Mouse (Mus musculus) left cerebral cortex, adult 2 months (tissue): ENCODE results near the gene Foxn3. TPM values are rescaled to one million over a fixed set of nuclear protein-coding genes. Genes with fewer than 3 reads are reported as not detected.
A peak's percentile ranks its signal among the peaks of the same experiment; 100 is the strongest.

ENCODE experiments used
- DNase-seq, 2 experiments: peaks; one replicate each; pipeline ENCODE4 v3.0.0; 2021 to 2022; ENCODE audit warnings: low spot score in 2 of 2, mixed read lengths in 1 of 2; ENCODE audit errors: extremely low spot score in 1 of 2
- H3K27ac ChIP-seq: fragments of 200-600 bp; 2 replicates; pipeline ENCODE4 v1.8.1; 2022
- H3K4me3 ChIP-seq: fragments of 200-600 bp; 2 replicates; pipeline ENCODE4 v1.8.1; 2022
- CTCF ChIP-seq: fragments of 200-600 bp; IDR thresholded peaks from 2 replicates; pipeline ENCODE4 v1.8.1; 2022; ENCODE audit warnings: antibody characterized with exemption, mild to moderate bottlenecking, moderate library complexity
- intact Hi-C: fragments of 180-260 bp; cut with DNase I; formaldehyde crosslinking; loops from one replicate; pipeline ENCODE4 v1.15.1; 2025
- total RNA-seq, 2 experiments: library from RNA; stranded (reverse); gene quantifications; 2 replicates each; pipeline ENCODE4 v1.2.3; 2021

Foxn3 gene
- total RNA-seq, 2 experiments from 2014 or later: 52.4 to 57.4 TPM

DNA sequence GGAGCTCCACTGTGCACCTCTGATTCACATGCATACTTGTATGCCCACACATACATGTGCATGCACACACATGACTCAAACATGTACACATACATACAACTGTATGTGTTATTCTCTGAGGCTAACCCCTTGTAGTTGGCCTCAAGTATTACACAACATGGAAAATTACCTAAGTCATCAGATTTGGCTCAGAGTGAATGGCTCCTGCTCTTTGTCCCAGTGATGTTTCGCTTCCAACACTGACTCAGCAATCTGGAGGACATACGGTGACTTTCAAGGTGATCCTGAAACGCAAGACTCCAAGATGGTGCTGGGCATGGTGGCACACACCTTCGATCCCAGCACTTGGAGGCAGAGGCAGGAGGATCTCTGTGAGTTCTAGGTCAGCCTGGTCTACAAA is 375.7 kb downstream of the Foxn3 start:
- no peak for TF ChIP-seq CTCF
- intact Hi-C loops: no loop called here
- H3K4me3 ChIP-seq: no peak overlapping the region
- DNase-seq: no peak
- no peak overlapping the region for H3K27ac ChIP-seq

DNA sequence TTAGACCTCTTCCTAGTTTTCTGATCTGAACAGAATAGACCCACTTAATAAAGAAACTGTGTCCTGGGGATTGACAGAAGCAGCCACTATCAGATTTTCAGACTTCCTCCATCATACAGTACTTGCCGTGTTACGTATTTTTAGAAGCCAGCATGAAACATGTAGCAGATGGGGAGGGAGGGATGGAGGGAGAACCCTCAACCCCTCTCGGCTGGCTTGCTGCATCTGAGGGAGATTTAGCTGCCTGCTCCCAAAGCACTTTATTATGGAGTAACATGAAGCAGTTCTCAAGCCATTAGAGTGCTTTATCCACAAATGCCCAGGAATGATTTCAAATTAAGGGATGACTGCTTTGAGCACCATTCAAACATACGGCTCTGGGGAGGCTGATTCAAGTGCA is 377.1 kb downstream of the Foxn3 start:
- DNase-seq: no peak
- H3K4me3 ChIP-seq: no peak overlapping the region
- H3K27ac ChIP-seq: no peak overlapping the region
- intact Hi-C loops: no loop called here
- no peak for TF ChIP-seq CTCF

DNA sequence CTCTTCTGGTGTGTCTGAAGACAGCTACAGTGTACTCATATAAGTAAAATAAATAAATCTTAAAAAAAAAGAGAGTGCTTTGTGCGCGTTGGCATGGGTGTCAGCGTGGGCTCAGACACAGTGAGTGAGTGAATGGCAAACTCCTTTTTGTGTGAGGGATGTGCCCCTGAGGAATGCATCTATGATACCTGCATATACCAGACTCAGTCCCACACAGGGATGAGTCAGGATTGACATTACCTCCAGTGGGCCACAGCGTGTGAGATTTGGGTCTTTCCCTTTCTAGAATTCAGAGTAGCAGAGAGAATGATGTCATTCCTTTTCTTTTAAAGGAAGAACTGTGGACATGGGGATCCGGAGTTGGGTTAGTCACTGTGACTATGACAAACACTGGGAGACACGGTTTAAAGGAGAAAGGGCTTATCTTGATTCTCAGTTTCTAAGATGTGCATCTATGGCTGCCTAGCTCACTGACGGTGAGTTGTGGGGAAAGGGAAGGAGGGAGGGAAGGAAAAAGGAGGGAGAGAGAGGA is 380.1 kb downstream of the Foxn3 start:
- Histone ChIP-seq H3K27ac (no peak overlapping the region), H3K4me3 (no peak overlapping the region)
- DNase-seq: peak in 1 of 2 experiments; percentile 26
- intact Hi-C loops: loop anchor here (5.0 kb wide), 1 partner anchor 61 kb away; no protein-coding TSS in a partner anchor
- TF ChIP-seq CTCF: peak; percentile 3

DNA sequence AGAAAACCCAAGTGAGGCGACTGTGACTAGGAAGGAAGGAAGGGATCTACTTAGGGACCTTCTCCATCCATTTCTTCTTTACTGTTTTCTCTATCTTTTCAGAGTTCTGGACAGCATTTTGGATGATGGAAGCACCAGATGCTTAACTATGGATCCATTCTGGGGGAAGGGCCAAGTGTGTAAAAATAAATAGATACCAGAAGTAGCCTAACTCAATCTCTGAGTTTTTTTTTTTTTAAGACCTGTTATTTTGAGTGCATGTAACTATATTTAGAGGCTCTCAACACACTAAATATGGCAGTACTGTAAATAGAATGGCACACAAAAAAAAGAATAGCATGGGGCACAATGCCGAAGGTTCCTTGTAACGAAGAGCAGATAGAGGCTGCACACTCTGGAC is 381.0 kb downstream of the Foxn3 start:
- no peak overlapping the region for H3K27ac ChIP-seq
- no peak for TF ChIP-seq CTCF
- intact Hi-C loops: loop anchor here (5.0 kb wide), 1 partner anchor 60 kb away; no protein-coding TSS in a partner anchor
- no peak overlapping the region for H3K4me3 ChIP-seq
- no peak for DNase-seq

DNA sequence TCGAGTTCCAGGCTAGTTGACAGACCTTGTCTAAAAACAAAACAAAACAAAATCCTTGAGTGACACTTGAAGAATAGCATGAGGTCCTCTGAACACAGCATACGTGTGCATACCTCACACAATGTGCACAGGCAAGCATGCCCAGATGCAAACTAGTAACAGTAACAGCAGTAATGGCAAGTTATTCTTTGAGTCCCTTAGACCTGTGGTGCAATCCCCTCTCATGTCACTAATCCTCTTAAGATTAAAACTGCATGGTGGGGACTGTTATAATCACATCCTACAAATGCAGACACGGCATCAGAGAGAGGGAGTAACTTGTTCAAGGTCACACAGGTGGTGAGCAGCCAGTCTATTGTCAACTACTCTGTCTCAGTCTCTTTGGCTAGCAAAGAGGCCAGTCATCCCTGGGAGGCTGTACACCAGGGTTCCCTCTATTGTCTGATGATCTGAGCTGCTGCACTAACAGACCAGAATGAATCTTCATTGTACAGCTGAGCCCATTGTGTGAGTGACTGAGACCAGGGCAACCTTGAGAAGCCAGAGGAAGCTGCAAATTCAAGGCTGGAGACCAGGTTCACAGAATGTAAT is 383.1 kb downstream of the Foxn3 start:
- intact Hi-C loops: loop anchor here (5.0 kb wide), 1 partner anchor 58 kb away; no protein-coding TSS in a partner anchor
- no peak for DNase-seq
- Histone ChIP-seq H3K4me3 (no peak overlapping the region), H3K27ac (no peak overlapping the region)
- TF ChIP-seq CTCF: no peak

DNA sequence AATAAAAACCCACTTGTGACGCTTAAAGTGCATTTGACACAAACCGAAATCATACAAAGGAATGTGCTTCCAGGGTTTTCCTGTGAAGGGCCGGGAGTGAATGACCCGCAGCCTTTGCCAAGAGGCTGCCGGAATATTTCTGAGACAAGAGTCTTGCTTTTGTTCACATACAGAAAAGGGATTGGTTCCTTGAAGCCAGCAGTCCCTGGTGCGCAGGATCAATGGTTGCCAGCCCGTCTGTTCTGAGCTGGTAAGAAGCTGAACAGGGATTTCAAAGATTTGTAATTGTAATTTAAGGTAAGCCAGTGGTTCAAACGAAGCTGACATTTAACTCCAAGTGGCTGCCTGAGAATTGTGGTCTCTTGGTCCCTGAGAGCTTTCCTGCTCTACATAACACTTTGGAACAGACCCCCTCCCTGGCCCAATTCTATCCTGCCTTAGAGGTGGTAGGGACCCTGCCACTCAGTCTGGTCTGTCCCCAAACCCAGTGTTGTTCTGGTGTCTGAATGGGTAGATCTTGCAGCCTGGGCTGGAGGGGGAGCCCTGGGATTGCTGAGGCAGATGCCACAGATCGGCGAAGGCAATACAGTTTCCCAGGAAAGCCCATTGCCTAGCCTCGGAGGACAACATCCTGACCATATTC is 388.3 kb downstream of the Foxn3 start:
- intact Hi-C loops: no loop called here
- Histone ChIP-seq H3K4me3 (no peak overlapping the region), H3K27ac (no peak overlapping the region)
- no peak for DNase-seq
- no peak; the same call in 1 of the 2 replicates for TF ChIP-seq CTCF

DNA sequence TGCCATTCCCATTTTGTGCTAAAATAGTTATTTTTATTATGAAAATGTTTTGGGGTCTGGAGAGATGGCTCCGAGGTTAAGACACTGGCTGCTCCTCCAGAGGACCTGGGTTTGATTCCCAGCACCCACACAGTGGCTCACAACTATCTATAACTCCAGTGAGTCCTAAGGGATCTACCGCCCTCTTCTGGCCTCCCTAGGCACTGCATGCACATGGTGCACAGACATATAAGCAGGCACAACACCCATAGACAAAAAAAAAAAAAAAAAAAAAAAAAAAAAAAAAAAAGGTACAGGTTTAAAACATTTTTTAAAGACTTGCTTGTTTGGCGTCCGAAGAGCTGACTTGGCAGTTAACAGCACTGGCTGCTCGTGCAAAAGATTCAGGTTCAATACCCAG is 391.2 kb downstream of the Foxn3 start:
- H3K4me3 ChIP-seq: no peak overlapping the region
- intact Hi-C loops: no loop called here
- TF ChIP-seq CTCF: no peak; the same call in 1 of the 2 replicates
- no peak overlapping the region for H3K27ac ChIP-seq
- DNase-seq: no peak

DNA sequence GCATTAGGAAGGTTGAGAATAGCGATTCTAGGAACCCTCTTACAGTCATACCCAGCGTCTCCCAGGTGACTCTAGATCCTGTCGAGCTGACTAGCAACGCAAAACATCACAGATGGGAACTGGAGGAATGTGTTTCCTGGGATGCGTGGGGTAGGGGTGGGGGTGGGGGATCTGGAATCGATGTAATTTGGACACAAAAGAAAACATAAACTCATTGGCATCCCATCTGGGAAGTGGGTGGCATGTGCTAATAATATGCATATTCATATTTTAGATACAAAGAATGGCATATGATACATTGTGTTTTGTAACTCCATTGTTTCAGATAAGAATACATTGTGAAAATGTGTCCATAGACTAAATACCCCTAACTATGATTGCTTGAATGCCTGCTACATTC is 393.5 kb downstream of the Foxn3 start:
- H3K4me3 ChIP-seq: no peak overlapping the region
- no peak for DNase-seq
- no peak overlapping the region for H3K27ac ChIP-seq
- TF ChIP-seq CTCF: no peak
- intact Hi-C loops: no loop called here

DNA sequence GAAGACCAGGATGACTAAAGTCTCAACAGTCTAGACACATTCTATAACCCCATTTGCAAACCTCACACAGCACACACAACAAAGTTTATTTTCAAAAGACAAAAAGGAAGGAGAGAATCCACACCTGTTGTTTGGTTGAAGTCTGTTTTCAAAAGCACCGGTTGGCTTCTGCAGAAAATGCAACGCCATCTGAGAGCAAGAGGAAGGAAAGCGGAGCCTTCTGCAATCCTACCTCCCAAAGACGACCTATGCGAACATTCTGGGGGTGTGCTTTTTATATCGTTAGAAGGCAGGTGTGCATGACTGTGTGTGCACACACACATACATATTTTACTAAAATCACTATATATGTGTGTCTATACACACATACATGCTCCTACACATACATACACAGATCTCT is 397.3 kb downstream of the Foxn3 start:
- Histone ChIP-seq H3K27ac (no peak overlapping the region), H3K4me3 (no peak overlapping the region)
- intact Hi-C loops: no loop called here
- no peak for DNase-seq
- TF ChIP-seq CTCF: no peak

DNA sequence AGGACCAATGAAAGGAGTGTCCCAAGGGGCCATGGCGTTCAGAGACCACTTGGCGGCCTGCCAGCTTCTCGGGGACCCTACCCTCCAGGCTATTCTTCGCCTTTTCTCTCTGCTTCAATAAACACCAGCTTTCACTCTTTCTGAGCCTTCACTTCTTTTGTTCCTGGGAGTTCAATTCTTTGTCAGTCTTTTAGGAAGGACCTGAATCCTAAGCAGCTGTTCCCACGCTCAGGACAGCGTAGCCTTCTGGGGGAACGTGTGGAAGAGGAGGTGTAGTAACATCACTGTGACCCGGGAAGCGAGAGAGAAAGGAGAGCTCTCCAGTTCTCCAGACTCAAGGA is 400.1 kb downstream of the Foxn3 start:
- no peak for DNase-seq
- Histone ChIP-seq H3K27ac (no peak overlapping the region), H3K4me3 (no peak overlapping the region)
- no peak for TF ChIP-seq CTCF
- intact Hi-C loops: no loop called here

DNA sequence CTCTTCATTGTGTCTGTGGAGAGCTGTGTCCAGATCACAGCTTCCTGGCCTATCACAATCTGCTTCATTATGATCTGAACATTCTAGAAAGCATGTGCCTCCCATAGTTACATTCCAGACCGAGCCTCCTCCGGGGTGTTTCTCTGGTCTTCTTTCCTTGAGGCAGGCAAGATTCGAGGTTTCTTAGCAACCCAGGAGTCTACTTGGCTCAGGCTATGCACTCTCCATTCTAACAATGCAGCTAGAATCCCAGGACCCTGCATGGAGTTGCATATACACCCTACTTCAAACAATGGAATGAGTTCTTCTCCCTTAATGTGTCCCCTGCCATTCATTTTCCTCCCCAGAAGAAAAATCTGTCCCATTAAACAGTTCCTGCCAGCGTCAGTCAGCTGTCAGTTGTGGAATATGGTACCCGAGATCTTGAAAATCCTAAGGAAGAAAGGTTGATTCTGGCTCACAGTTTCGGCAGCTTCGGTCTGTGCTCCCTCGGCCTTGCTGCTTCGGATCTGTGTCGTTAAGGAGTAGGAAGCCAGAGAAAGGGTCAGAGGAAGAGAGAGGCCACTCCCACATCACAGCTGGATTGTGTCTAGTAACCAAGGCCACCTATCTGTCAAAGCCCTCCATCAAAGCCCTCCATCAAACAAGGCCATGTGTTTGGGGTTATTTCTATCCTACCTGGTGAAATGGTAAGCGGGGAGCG is 400.6 kb downstream of the Foxn3 start:
- H3K27ac ChIP-seq: no peak overlapping the region
- 0 out of 2 replicates have a peak overlapping the region, but pooled peaks have one; percentile 19 for H3K4me3 ChIP-seq
- no peak for TF ChIP-seq CTCF
- no peak for DNase-seq
- intact Hi-C loops: no loop called here

DNA sequence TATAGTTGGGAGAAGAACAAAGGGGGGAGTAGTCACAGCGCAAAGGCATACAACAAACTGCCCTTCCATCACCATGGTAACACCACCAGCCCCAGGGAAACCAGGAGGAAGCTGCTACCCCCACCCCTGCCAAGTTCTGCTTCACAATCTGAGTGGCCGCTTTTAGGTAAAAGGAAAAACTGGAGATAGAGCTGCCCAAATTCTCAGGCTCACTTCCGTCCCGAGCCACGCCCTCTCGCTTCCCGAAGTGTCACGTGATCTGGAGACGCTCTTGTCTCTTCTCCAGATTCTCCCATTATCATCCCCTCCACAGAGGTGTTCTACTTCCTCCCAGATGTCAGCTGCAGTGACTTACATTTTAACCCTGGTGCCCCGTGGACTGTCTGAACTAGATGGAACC is 401.2 kb downstream of the Foxn3 start:
- intact Hi-C loops: no loop called here
- no peak for TF ChIP-seq CTCF
- peak; percentile 17 to 26 for DNase-seq
- Histone ChIP-seq H3K27ac (no peak overlapping the region), H3K4me3 (0 out of 2 replicates have a peak overlapping the region, but pooled peaks have one; percentile 19)
